Mouse (Mus musculus): ENCODE results near the gene Bend4. TPM values are rescaled to one million over a fixed set of nuclear protein-coding genes. Genes with fewer than 3 reads are reported as not detected.
A peak's percentile ranks its signal among the peaks of the same experiment; 100 is the strongest.

Gene Bend4
- total and polyA plus RNA-seq, 2 experiments from 2014 or later: 9.5 to 16.1 TPM

GRCm38 (mm10) chr5:67442813-67443450 lies 14.8 kb upstream of the Bend4 start:
- Histone ChIP-seq H3K27me3 (ENCODE audit: insufficient read depth, low read length) (no peaks in the 10 kb centered on the region), H3K4me3 (ENCODE audit: low read depth, low read length) (no peak overlapping the region), H3K9ac (replicated peaks; ENCODE audit: low read length, poor library complexity, severe bottlenecking) (no peak overlapping the region), H3K36me3 (ENCODE audit: insufficient read depth, low read length) (no peaks in the 10 kb centered on the region), H3K9me3 (ENCODE audit: low read length) (no peaks in the 10 kb centered on the region), H3K27ac (ENCODE audit: low read depth, low read length) (no peak overlapping the region), H3K4me2 (ENCODE audit: low read depth, low read length, poor library complexity, severe bottlenecking) (no peak overlapping the region), H3K4me1 (ENCODE audit: insufficient read depth, low read length) (no peaks in the 10 kb centered on the region)
- TF ChIP-seq CTCF (IDR thresholded peaks at IDR 0.05): no peak
- WGBS: 48% methylated on average over 6 of the region's 6 CpGs
- no peak for ATAC-seq (ENCODE audit: low FRiP score)
- DNase-seq (ENCODE audit: low spot score): no peak

DNA sequence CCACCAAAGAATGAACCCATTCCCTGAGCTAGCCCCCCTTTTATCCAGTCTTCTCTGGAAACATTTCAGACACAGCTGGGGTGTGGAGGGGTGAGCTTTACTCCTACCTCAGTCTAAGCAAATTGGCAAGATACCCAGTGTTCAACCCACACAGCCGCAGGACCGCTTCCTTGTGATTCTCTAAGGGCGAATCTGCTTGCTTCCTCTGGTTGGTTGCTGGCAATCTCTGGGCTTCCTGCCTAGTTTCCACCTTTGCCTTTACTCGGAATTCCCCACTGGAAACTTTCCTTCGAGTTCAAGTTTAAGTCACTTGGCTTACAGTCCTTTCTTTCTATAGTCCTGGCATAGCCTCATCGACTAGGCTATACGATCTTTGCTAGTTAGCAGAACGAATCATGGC lies 12.5 kb upstream of the Bend4 start:
- 92% methylated on average over 8 of the region's 8 CpGs for WGBS
- Histone ChIP-seq H3K9me3 (ENCODE audit: low read length) (no peaks in the 10 kb centered on the region), H3K4me1 (ENCODE audit: insufficient read depth, low read length) (no peaks in the 10 kb centered on the region), H3K27me3 (ENCODE audit: insufficient read depth, low read length) (no peaks in the 10 kb centered on the region), H3K4me3 (ENCODE audit: low read depth, low read length) (no peak overlapping the region), H3K36me3 (ENCODE audit: insufficient read depth, low read length) (no peaks in the 10 kb centered on the region), H3K4me2 (ENCODE audit: low read depth, low read length, poor library complexity, severe bottlenecking) (no peak overlapping the region), H3K27ac (ENCODE audit: low read depth, low read length) (no peak overlapping the region), H3K9ac (replicated peaks; ENCODE audit: low read length, poor library complexity, severe bottlenecking) (no peak overlapping the region)
- TF ChIP-seq CTCF (IDR thresholded peaks at IDR 0.05): no peak
- DNase-seq (ENCODE audit: low spot score): no peak
- no peak for ATAC-seq (ENCODE audit: low FRiP score)

DNA sequence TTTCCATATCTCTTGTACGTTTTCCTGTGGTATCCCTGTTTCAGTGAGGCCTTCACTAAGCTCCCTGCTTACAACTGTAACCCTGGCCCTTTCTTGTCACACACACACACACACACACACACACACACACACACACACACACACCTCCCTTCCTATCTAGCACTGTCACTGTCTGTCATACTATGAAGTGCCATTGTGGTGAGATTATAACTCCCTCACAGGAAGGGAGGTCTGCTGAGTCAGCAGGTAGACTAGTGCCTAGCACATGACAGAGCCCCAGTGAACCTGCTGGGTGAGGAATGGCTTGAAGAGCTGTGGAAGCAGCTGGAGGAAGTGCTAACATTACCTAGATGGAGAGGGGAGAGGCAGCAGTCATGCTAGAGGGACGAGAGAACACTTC lies 9.3 kb upstream of the Bend4 start:
- H3K27ac ChIP-seq (ENCODE audit: low read depth, low read length): no peak overlapping the region
- 51% methylated on average over 2 of the region's 2 CpGs for WGBS
- no peaks in the 10 kb centered on the region for H3K9me3 ChIP-seq (ENCODE audit: low read length)
- ATAC-seq (ENCODE audit: low FRiP score) (no peak), DNase-seq (ENCODE audit: low spot score) (no peak)
- no peak overlapping the region for H3K4me2 ChIP-seq (ENCODE audit: low read depth, low read length, poor library complexity, severe bottlenecking)
- TF ChIP-seq CTCF (IDR thresholded peaks at IDR 0.05): no peak
- no peak overlapping the region for H3K9ac ChIP-seq (replicated peaks; ENCODE audit: low read length, poor library complexity, severe bottlenecking)
- no peaks in the 10 kb centered on the region for H3K27me3 ChIP-seq (ENCODE audit: insufficient read depth, low read length)
- H3K4me3 ChIP-seq (ENCODE audit: low read depth, low read length): no peak overlapping the region
- H3K36me3 ChIP-seq (ENCODE audit: insufficient read depth, low read length): no peaks in the 10 kb centered on the region
- no peaks in the 10 kb centered on the region for H3K4me1 ChIP-seq (ENCODE audit: insufficient read depth, low read length)

DNA sequence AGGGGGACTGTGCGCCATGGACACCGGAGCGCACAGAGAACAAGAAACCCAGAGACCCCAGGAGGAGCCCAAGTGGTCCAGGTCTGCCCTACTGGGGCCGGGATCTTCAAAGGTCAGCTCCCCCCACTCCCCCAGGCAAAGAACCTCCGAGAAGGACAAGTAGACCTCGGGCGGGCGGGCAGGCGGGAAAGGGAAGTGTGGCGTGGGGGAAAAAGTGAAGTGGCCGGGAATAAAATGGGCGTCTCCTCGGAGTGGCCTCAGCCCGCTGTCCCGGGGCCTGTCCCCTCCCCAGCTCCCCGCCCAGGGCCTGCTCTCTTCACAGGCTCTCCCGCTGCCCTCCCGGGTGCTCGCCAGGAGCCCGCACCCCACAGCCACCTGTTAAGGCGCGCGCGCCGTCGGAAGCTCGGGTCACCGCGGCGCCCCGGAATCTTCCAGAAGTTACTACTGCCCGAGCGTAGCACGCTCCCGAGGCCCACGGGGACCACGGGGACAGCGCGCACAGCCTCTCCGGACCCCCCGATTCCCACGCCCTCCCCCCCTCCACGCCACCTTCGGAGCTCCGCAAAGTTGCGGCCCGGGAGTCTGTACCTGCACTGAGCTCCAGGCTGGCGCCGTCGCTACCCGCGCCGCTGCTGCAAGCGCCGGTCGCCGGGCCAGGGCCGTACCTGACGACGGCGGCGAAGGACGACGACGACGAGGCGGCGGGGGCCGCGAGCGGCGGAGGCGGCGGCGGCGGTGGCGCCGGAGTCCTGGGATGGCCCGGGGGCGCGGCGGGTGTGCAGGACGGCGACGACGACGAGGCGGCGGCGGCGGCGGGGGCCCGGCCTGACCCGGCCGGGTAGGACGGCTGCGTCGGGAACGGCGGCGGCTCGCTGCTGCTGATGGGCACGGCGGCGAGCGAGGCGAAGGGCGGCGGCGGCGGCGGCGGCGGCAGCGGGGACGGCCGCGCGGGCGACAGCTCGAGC lies 1.4 kb downstream of the Bend4 start:
- H3K4me3 ChIP-seq (ENCODE audit: low read depth, low read length): peak overlapping the region; percentile 77
- TF ChIP-seq CTCF (IDR thresholded peaks at IDR 0.05): no peak
- H3K27ac ChIP-seq (ENCODE audit: low read depth, low read length): peak overlapping the region; percentile 68
- H3K4me2 ChIP-seq (ENCODE audit: low read depth, low read length, poor library complexity, severe bottlenecking): peak overlapping the region; percentile 79
- H3K9me3 ChIP-seq (ENCODE audit: low read length): no peaks in the 10 kb centered on the region
- WGBS: 1% methylated on average over 84 of the region's 121 CpGs
- ATAC-seq (ENCODE audit: low FRiP score): peak; percentile 69
- H3K27me3 ChIP-seq (ENCODE audit: insufficient read depth, low read length): no peaks in the 10 kb centered on the region
- H3K4me1 ChIP-seq (ENCODE audit: insufficient read depth, low read length): peaks cover 6% of the 10 kb centered on the region; the same call in 1 of the 2 replicates
- no peak for DNase-seq (ENCODE audit: low spot score)
- no peaks in the 10 kb centered on the region for H3K36me3 ChIP-seq (ENCODE audit: insufficient read depth, low read length)
- H3K9ac ChIP-seq (replicated peaks; ENCODE audit: low read length, poor library complexity, severe bottlenecking): peak overlapping the region; percentile 77

GRCm38 (mm10) chr5:67426011-67426410 lies 2.1 kb downstream of the Bend4 start:
- TF ChIP-seq CTCF (IDR thresholded peaks at IDR 0.05): no peak
- peaks cover 6% of the 10 kb centered on the region; the same call in 1 of the 2 replicates for H3K4me1 ChIP-seq (ENCODE audit: insufficient read depth, low read length)
- 15% methylated on average over 5 of the region's 5 CpGs for WGBS
- no peak for DNase-seq (ENCODE audit: low spot score)
- no peaks in the 10 kb centered on the region for H3K36me3 ChIP-seq (ENCODE audit: insufficient read depth, low read length)
- peak overlapping the region; percentile 79 for H3K4me2 ChIP-seq (ENCODE audit: low read depth, low read length, poor library complexity, severe bottlenecking)
- peak overlapping the region; percentile 77 for H3K4me3 ChIP-seq (ENCODE audit: low read depth, low read length)
- H3K9ac ChIP-seq (replicated peaks; ENCODE audit: low read length, poor library complexity, severe bottlenecking): peak overlapping the region; percentile 77; the same call in 1 of the 2 replicates
- H3K27ac ChIP-seq (ENCODE audit: low read depth, low read length): no peak overlapping the region
- ATAC-seq (ENCODE audit: low FRiP score): no peak
- no peaks in the 10 kb centered on the region for H3K27me3 ChIP-seq (ENCODE audit: insufficient read depth, low read length)
- H3K9me3 ChIP-seq (ENCODE audit: low read length): no peaks in the 10 kb centered on the region

GRCm38 (mm10) chr5:67424636-67425035 lies 3.5 kb downstream of the Bend4 start:
- Histone ChIP-seq H3K9ac (replicated peaks; ENCODE audit: low read length, poor library complexity, severe bottlenecking) (no peak overlapping the region), H3K27me3 (ENCODE audit: insufficient read depth, low read length) (no peaks in the 10 kb centered on the region), H3K27ac (ENCODE audit: low read depth, low read length) (no peak overlapping the region), H3K4me1 (ENCODE audit: insufficient read depth, low read length) (peaks cover 6% of the 10 kb centered on the region; the same call in 1 of the 2 replicates), H3K4me2 (ENCODE audit: low read depth, low read length, poor library complexity, severe bottlenecking) (peak overlapping the region; percentile 10; the same call in 1 of the 2 replicates), H3K4me3 (ENCODE audit: low read depth, low read length) (no peak overlapping the region), H3K9me3 (ENCODE audit: low read length) (no peaks in the 10 kb centered on the region), H3K36me3 (ENCODE audit: insufficient read depth, low read length) (no peaks in the 10 kb centered on the region)
- no peak for TF ChIP-seq CTCF (IDR thresholded peaks at IDR 0.05)
- no peak for ATAC-seq (ENCODE audit: low FRiP score)
- no peak for DNase-seq (ENCODE audit: low spot score)
- WGBS: 45% methylated on average over 3 of the region's 3 CpGs
